Mouse (Mus musculus): ENCODE results near the gene Astn1. TPM values are rescaled to one million over a fixed set of nuclear protein-coding genes. Genes with fewer than 3 reads are reported as not detected.

The Astn1 gene
- total and polyA plus RNA-seq, 3 experiments, result 0.64 to 1.0 (median 0.91) TPM

- 79% methylated on average over 3 of the region's 3 CpGs for WGBS
- Histone ChIP-seq H3K9ac (ENCODE audit: low read depth, low read length) (no peak overlapping the region), H3K36me3 (ENCODE audit: control insufficient read depth, insufficient read depth, low read length) (no peaks in the 10 kb centered on the region), H3K27ac (no peak overlapping the region), H3K4me1 (ENCODE audit: control insufficient read depth, insufficient read depth, low read length) (no peaks in the 10 kb centered on the region), H3K27me3 (ENCODE audit: control insufficient read depth, insufficient read depth, low read length) (no peaks in the 10 kb centered on the region), H3K4me3 (no peak overlapping the region), H3K79me2 (replicated peaks; ENCODE audit: control insufficient read depth, insufficient read depth, low read length) (no peaks in the 10 kb centered on the region)
- TF ChIP-seq EP300 (IDR thresholded peaks at IDR 0.05; ENCODE audit: insufficient read depth, low read depth, low read length) (no peak), CTCF (IDR thresholded peaks at IDR 0.05) (no peak), POLR2A (IDR thresholded peaks at IDR 0.05; ENCODE audit: insufficient read depth, low read depth, low read length) (no peak)
- intact Hi-C loops (cut with DNase I), result no loop called here
- no peak for DNase-seq
Measured at GRCm38 (mm10) chr1:158493289-158493688, 131.2 kb downstream of the Astn1 start.

GRCm38 (mm10) chr1:158500140-158500539 lies 138.1 kb downstream of the Astn1 start:
- no peaks in the 10 kb centered on the region for H3K4me1 ChIP-seq (ENCODE audit: control insufficient read depth, insufficient read depth, low read length)
- H3K27ac ChIP-seq, result no peak overlapping the region
- H3K9ac ChIP-seq (ENCODE audit: low read depth, low read length), result no peak overlapping the region
- intact Hi-C loops (cut with DNase I), result no loop called here
- no peak overlapping the region for H3K4me3 ChIP-seq
- WGBS, result 60% methylated on average over 4 of the region's 4 CpGs
- H3K79me2 ChIP-seq (replicated peaks; ENCODE audit: control insufficient read depth, insufficient read depth, low read length), result no peaks in the 10 kb centered on the region
- no peak for DNase-seq
- no peaks in the 10 kb centered on the region for H3K36me3 ChIP-seq (ENCODE audit: control insufficient read depth, insufficient read depth, low read length)
- no peaks in the 10 kb centered on the region for H3K27me3 ChIP-seq (ENCODE audit: control insufficient read depth, insufficient read depth, low read length)
- no peak for TF ChIP-seq EP300 (IDR thresholded peaks at IDR 0.05; ENCODE audit: insufficient read depth, low read depth, low read length)
- TF ChIP-seq CTCF (IDR thresholded peaks at IDR 0.05), result no peak
- no peak for TF ChIP-seq POLR2A (IDR thresholded peaks at IDR 0.05; ENCODE audit: insufficient read depth, low read depth, low read length)

DNA sequence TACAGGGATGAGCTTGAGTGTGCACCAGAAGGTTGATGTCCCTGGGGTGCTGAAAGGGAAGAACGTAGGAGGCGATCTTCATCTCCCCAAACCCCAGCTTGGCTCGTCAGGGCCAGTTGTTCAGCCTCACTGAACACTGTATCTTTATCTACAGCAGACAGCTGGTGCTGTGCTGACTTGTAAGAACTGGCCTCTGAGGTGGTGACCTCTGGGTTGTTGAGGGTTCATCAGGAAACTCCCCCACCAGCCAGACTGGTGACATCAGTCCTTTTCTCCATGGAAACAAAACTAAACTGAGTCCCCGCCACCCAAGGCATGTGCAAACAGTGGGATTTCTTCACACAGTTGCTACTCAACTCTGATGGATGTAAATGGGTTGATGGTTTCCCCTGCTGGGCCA lies 138.9 kb downstream of the Astn1 start:
- Histone ChIP-seq H3K27ac (no peak overlapping the region), H3K4me1 (ENCODE audit: control insufficient read depth, insufficient read depth, low read length) (no peaks in the 10 kb centered on the region), H3K27me3 (ENCODE audit: control insufficient read depth, insufficient read depth, low read length) (no peaks in the 10 kb centered on the region), H3K9ac (ENCODE audit: low read depth, low read length) (no peak overlapping the region), H3K79me2 (replicated peaks; ENCODE audit: control insufficient read depth, insufficient read depth, low read length) (no peaks in the 10 kb centered on the region), H3K36me3 (ENCODE audit: control insufficient read depth, insufficient read depth, low read length) (no peaks in the 10 kb centered on the region), H3K4me3 (no peak overlapping the region)
- intact Hi-C loops (cut with DNase I), result no loop called here
- WGBS, result 22% methylated on average over 4 of the region's 4 CpGs
- DNase-seq, result no peak
- no peak for TF ChIP-seq POLR2A (IDR thresholded peaks at IDR 0.05; ENCODE audit: insufficient read depth, low read depth, low read length)
- TF ChIP-seq EP300 (IDR thresholded peaks at IDR 0.05; ENCODE audit: insufficient read depth, low read depth, low read length), result no peak
- TF ChIP-seq CTCF (IDR thresholded peaks at IDR 0.05), result no peak

GRCm38 (mm10) chr1:158507610-158508009 lies 145.5 kb downstream of the Astn1 start:
- no peak for TF ChIP-seq EP300 (IDR thresholded peaks at IDR 0.05; ENCODE audit: insufficient read depth, low read depth, low read length)
- TF ChIP-seq POLR2A (IDR thresholded peaks at IDR 0.05; ENCODE audit: insufficient read depth, low read depth, low read length), result no peak
- TF ChIP-seq CTCF (IDR thresholded peaks at IDR 0.05), result no peak
- Histone ChIP-seq H3K9ac (ENCODE audit: low read depth, low read length) (no peak overlapping the region), H3K4me1 (ENCODE audit: control insufficient read depth, insufficient read depth, low read length) (no peaks in the 10 kb centered on the region), H3K4me3 (no peak overlapping the region), H3K79me2 (replicated peaks; ENCODE audit: control insufficient read depth, insufficient read depth, low read length) (no peaks in the 10 kb centered on the region), H3K27ac (no peak overlapping the region), H3K36me3 (ENCODE audit: control insufficient read depth, insufficient read depth, low read length) (no peaks in the 10 kb centered on the region), H3K27me3 (ENCODE audit: control insufficient read depth, insufficient read depth, low read length) (no peaks in the 10 kb centered on the region)
- 32% methylated on average over 3 of the region's 3 CpGs for WGBS
- intact Hi-C loops (cut with DNase I), result no loop called here
- no peak for DNase-seq

DNA sequence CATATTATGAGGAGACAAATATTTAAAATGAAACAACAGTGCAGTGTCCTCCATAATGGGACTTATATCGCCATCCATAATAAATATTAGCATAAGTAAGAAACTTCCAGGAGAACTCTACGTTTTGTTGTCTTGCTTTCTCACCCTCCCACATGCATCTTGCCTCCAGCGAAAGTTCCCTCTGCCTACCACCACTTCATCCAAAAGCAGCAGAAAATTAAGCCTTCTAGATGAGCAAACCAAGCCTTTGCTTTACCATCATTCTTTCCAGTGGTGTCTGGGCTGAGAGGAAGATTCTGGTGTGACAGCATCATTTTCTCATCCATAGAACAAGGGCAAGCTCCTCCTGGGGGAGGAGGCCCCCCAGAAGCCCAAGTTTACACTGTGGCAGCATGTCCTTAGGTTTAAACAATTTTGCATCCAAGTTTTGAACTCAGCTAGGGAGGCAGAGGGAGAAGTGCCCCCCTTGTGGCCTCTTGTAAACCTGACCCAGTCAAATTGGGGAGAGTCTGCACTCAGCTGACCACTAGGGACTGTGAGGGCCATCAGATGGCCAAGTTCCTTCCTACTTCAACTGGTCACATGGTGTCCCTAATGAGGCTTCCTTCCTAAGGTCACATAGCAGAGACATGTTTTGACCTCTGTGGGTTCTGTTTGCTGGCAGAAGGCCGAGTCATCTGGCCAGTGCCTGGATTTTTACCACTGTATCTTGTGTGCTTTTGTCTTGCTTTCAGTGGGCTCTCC lies 147.2 kb downstream of the Astn1 start:
- Histone ChIP-seq H3K9ac (ENCODE audit: low read depth, low read length) (no peak overlapping the region), H3K4me3 (no peak overlapping the region), H3K27me3 (ENCODE audit: control insufficient read depth, insufficient read depth, low read length) (no peaks in the 10 kb centered on the region), H3K27ac (no peak overlapping the region), H3K79me2 (replicated peaks; ENCODE audit: control insufficient read depth, insufficient read depth, low read length) (no peaks in the 10 kb centered on the region), H3K4me1 (ENCODE audit: control insufficient read depth, insufficient read depth, low read length) (no peaks in the 10 kb centered on the region), H3K36me3 (ENCODE audit: control insufficient read depth, insufficient read depth, low read length) (no peaks in the 10 kb centered on the region)
- intact Hi-C loops (cut with DNase I), result no loop called here
- 69% methylated on average over 4 of the region's 4 CpGs for WGBS
- no peak for DNase-seq
- no peak for TF ChIP-seq EP300 (IDR thresholded peaks at IDR 0.05; ENCODE audit: insufficient read depth, low read depth, low read length)
- TF ChIP-seq CTCF (IDR thresholded peaks at IDR 0.05), result peak; percentile 34

GRCm38 (mm10) chr1:158510478-158511207 lies 148.6 kb downstream of the Astn1 start:
- no peaks in the 10 kb centered on the region for H3K79me2 ChIP-seq (replicated peaks; ENCODE audit: control insufficient read depth, insufficient read depth, low read length)
- no peaks in the 10 kb centered on the region for H3K4me1 ChIP-seq (ENCODE audit: control insufficient read depth, insufficient read depth, low read length)
- no peak for DNase-seq
- H3K27me3 ChIP-seq (ENCODE audit: control insufficient read depth, insufficient read depth, low read length), result no peaks in the 10 kb centered on the region
- TF ChIP-seq CTCF (IDR thresholded peaks at IDR 0.05) (no peak), EP300 (IDR thresholded peaks at IDR 0.05; ENCODE audit: insufficient read depth, low read depth, low read length) (no peak), POLR2A (IDR thresholded peaks at IDR 0.05; ENCODE audit: insufficient read depth, low read depth, low read length) (no peak)
- no peaks in the 10 kb centered on the region for H3K36me3 ChIP-seq (ENCODE audit: control insufficient read depth, insufficient read depth, low read length)
- 88% methylated on average over 15 of the region's 15 CpGs for WGBS
- H3K27ac ChIP-seq, result no peak overlapping the region
- intact Hi-C loops (cut with DNase I), result no loop called here
- no peak overlapping the region for H3K4me3 ChIP-seq
- H3K9ac ChIP-seq (ENCODE audit: low read depth, low read length), result no peak overlapping the region

Data from heart, adult 2 months (tissue).